Mouse (Mus musculus) hindbrain, embryonic 14.5 days (tissue): ENCODE measurements around the gene Cdk5rap2. TPM values are rescaled to one million over a fixed set of nuclear protein-coding genes. Genes with fewer than 3 reads are reported as not detected.

Experiments
- ATAC-seq: fragments of 200-750 bp; cut with Nextera tagmentation; 2 replicates; pipeline ENCODE4 v1.8.0; 2017; ENCODE audit warnings: moderate number of reproducible peaks, mild to moderate bottlenecking, moderate TSS enrichment, moderate library complexity; ENCODE audit not compliant: low FRiP score
- DNase-seq: peaks from one replicate; pipeline ENCODE4 v3.0.0-alpha.2; 2015; ENCODE audit warnings: low spot score
- H3K27ac ChIP-seq: fragments of 300-500 bp; sonication (generic); 2 replicates; pipeline ENCODE4 v1.5.1; 2014; ENCODE audit warnings: mild to moderate bottlenecking, moderate library complexity
- H3K27me3 ChIP-seq: fragments of 300-500 bp; sonication (generic); 2 replicates; pipeline ENCODE4 v1.6.1; 2014; ENCODE audit warnings: mild to moderate bottlenecking, low read length, mixed read lengths; ENCODE audit not compliant: control insufficient read depth, insufficient read depth
- H3K36me3 ChIP-seq: fragments of 300-500 bp; sonication (generic); replicated peaks from 2 replicates; pipeline ENCODE4 v1.6.1; 2014; ENCODE audit not compliant: control insufficient read depth, insufficient read depth
- H3K4me1 ChIP-seq: fragments of 300-500 bp; sonication (generic); replicated peaks from 2 replicates; pipeline ENCODE4 v1.6.1; 2014; ENCODE audit warnings: antibody characterized with exemption, low read length, mixed read lengths; ENCODE audit not compliant: control insufficient read depth, insufficient read depth
- H3K4me2 ChIP-seq: fragments of 300-500 bp; sonication (generic); replicated peaks from 2 replicates; pipeline ENCODE4 v1.6.1; 2014; ENCODE audit warnings: mild to moderate bottlenecking, moderate library complexity
- H3K4me3 ChIP-seq: fragments of 300-500 bp; sonication (generic); replicated peaks from 2 replicates; pipeline ENCODE4 v1.5.1; 2014; ENCODE audit warnings: mild to moderate bottlenecking, low read length
- H3K9ac ChIP-seq: fragments of 300-500 bp; sonication (generic); 2 replicates; pipeline ENCODE4 v1.6.1; 2014
- H3K9me3 ChIP-seq: fragments of 300-500 bp; sonication (generic); 2 replicates; pipeline ENCODE4 v1.6.1; 2016; ENCODE audit warnings: low read length; ENCODE audit not compliant: control insufficient read depth
- WGBS: fragments of 180-500 bp; shearing (Covaris S2); extraction: QIAGEN DNeasy Blood & Tissue Kit; methylation state at CpG from one replicate; pipeline ENCODE4 v1.1.7; 2014; 5-methylcytosine and 5-hydroxymethylcytosine counted together
- polyA plus RNA-seq: library from polyadenylated mRNA; unstranded; fragments of >200 nt; fragmentation: Nextera tagmentation; extraction: Ambion mirVana; gene quantifications from 2 replicates; pipeline ENCODE4 v1.2.1, GENCODE M21; 2014

Cdk5rap2 gene
- polyA plus RNA-seq, result 11.0 and 13.3 TPM in 2 replicates

DNA sequence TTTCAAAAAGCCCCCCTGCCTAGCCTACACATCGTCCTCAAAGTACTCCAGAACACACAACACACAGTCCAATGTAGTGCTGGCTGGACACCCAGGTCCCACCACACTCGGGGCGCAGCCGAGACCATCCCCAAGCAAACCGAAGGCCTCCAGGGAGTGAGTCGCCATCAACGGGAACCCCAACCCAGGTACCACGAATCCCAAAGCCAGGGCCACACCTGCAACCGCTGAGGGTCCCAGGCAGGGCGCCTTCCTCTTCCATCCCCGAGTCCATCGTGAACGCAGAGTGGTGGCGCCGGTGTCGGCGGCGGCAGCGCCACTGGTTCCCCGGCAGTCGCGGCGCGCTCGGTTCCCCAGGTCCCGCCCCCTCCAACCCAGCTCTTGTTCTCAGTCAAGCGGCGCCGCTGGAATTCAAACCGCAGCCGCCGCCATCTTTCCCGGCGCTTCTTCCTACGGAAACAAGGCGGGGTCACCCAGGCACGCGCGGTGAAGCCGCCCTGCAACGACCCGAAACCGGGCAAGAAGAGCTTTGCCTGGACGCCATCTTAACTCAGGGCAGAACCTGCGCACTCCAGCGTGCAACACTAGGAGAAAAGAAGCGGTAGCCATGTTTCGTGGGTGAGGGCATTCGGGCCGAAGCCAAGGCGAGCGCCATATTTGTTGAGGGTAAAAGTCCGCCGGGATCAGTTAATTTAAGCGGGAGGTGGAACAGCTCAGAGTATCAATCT, at the start of gene Cdk5rap2:
Gene Cdk5rap2, minus strand, starts transcription at position 450 of the 728 bp plus-strand sequence.
- Histone ChIP-seq H3K4me3 (peak within 1 kb of the TSS; percentile 55), H3K36me3 (no peaks in the 10 kb centered on the region), H3K9me3 (no peaks in the 10 kb centered on the region), H3K4me2 (peak within 1 kb of the TSS; percentile 75), H3K27ac (peak within 1 kb of the TSS; percentile 29), H3K4me1 (peaks cover 19% of the 10 kb centered on the region), H3K9ac (peak within 1 kb of the TSS; percentile 70), H3K27me3 (no peaks in the 10 kb centered on the region)
- WGBS, result under 1% methylated on average over 51 of the region's 55 CpGs
- DNase-seq (peak; percentile 96), ATAC-seq (peak; percentile 98)

DNA sequence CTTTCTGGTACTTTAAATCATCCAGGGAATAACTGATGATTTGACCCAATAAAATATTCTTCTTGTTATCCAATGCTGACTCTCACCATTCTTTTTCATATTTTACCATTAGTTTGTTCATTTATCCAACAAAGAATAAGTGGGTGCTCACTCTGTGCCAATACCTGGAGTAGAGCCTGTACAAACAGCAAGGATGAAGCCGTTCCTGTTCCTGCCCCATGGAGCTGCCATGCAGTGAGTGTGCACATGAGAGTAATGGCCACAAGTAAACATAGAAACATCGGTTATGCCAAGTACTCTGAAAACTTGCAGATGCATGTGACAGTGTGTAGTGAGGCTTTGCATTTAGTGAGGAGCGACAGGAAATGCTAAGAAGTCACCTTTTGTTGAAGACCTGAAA, 41.9 kb upstream of the Cdk5rap2 start:
- Histone ChIP-seq H3K4me3 (no peak overlapping the region), H3K4me1 (no peaks in the 10 kb centered on the region), H3K27ac (no peak overlapping the region), H3K27me3 (no peaks in the 10 kb centered on the region), H3K36me3 (peaks cover 14% of the 10 kb centered on the region), H3K9me3 (no peaks in the 10 kb centered on the region), H3K4me2 (no peak overlapping the region), H3K9ac (no peak overlapping the region)
- 94% methylated on average over 3 of the region's 3 CpGs for WGBS
- no peak for ATAC-seq
- DNase-seq, result no peak

DNA sequence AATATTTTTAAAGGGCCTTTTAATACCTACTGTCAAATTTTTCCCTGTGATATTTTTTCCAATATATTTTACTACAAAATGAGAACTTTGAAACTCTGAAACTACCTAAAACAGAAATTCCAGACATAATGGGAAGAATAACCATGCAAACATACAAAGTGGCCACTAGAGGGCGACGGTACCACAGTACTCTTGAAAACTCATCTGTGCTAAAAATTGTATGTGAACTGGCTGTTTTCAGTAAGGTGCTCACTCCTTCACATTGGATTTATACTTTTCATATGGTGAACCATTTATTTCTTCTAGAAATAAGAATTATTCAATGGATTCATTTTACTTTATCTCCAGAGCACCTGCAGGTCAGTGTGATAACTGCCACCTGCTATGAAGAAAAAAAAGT, 41.5 kb upstream of the Cdk5rap2 start:
- Histone ChIP-seq H3K4me2 (no peak overlapping the region), H3K27ac (no peak overlapping the region), H3K9me3 (no peaks in the 10 kb centered on the region), H3K9ac (no peak overlapping the region), H3K4me3 (no peak overlapping the region), H3K4me1 (no peaks in the 10 kb centered on the region), H3K36me3 (peaks cover 14% of the 10 kb centered on the region), H3K27me3 (no peaks in the 10 kb centered on the region)
- DNase-seq (peak; percentile 86), ATAC-seq (peak; percentile 51; the same call in 1 of the 2 replicates)
- WGBS, result 0% methylated on average over 2 of the region's 2 CpGs

DNA sequence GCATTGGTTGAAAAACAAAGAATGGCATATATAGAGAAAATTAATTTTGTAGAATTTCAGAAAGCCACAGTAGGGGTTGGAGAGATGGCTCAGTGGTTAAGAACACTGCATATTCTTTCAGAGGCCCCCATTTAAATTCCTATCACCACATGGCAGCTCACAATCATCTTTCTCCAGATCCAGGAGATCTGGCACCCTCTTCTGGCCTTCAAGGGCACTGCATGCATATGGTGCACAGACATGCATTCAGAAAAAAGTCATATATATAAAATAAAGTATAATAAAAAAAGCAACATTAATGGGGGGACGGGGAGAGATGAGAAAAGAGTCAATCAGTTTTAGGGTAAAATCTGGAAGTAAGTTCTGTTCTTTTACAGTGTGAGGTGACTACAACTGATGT, 39.4 kb upstream of the Cdk5rap2 start:
- H3K4me2 ChIP-seq, result no peak overlapping the region
- ATAC-seq (no peak), DNase-seq (no peak)
- H3K27me3 ChIP-seq, result no peaks in the 10 kb centered on the region
- H3K4me1 ChIP-seq, result no peaks in the 10 kb centered on the region
- peaks cover 6% of the 10 kb centered on the region for H3K36me3 ChIP-seq
- WGBS, result 95% methylated on average over 1 of the region's 1 CpGs
- H3K27ac ChIP-seq, result no peak overlapping the region
- H3K4me3 ChIP-seq, result no peak overlapping the region
- no peaks in the 10 kb centered on the region for H3K9me3 ChIP-seq
- H3K9ac ChIP-seq, result no peak overlapping the region

DNA sequence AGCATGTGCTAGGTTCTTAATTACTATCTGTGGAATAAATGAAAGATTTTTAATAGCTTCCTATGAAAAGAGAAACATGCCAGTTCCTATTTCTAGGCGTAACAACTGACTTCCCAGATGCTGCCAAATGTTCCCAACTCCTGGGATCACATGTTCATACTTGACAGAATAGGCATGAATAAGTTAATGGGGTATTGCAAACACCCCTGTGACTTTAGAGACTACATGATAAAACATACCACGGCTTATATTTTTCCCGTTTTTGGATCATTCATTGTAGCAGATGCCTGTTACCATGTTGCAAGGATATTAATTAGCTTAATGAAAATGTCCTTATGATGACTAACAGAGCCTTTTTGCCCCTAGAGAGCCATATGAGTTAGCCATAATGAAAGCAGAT, 36.5 kb upstream of the Cdk5rap2 start:
- Histone ChIP-seq H3K9me3 (no peaks in the 10 kb centered on the region), H3K4me3 (no peak overlapping the region), H3K4me2 (no peak overlapping the region), H3K4me1 (no peaks in the 10 kb centered on the region), H3K27ac (no peak overlapping the region), H3K27me3 (no peaks in the 10 kb centered on the region), H3K36me3 (no peaks in the 10 kb centered on the region), H3K9ac (no peak overlapping the region)
- ATAC-seq (peak; percentile 55; the same call in 1 of the 2 replicates), DNase-seq (no peak)
- 53% methylated on average over 3 of the region's 3 CpGs for WGBS

DNA sequence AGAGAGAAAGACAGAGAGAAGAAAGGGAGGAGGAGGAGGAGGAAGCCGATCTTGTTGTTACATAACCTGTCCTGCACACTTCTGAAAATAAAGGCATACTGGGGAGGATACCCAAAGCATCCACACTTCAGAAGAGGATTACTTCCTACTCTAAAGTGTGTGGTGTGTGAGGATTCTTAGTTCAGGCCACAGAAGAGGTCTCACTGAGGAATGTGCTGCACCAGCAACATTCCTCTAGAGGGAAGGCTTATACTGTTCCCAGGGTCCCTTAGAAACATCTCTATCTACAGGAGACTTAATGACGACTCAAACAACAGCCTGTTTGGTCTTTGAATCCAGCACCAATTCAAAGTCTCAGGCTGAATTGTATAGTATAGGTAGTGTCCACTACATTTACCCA, 10.0 kb upstream of the Cdk5rap2 start:
- no peak for ATAC-seq
- Histone ChIP-seq H3K4me2 (no peak overlapping the region), H3K27me3 (no peaks in the 10 kb centered on the region), H3K4me1 (no peaks in the 10 kb centered on the region), H3K36me3 (no peaks in the 10 kb centered on the region), H3K4me3 (no peak overlapping the region), H3K9me3 (no peaks in the 10 kb centered on the region), H3K9ac (no peak overlapping the region), H3K27ac (no peak overlapping the region)
- no peak for DNase-seq
- WGBS, result 61% methylated on average over 2 of the region's 2 CpGs

DNA sequence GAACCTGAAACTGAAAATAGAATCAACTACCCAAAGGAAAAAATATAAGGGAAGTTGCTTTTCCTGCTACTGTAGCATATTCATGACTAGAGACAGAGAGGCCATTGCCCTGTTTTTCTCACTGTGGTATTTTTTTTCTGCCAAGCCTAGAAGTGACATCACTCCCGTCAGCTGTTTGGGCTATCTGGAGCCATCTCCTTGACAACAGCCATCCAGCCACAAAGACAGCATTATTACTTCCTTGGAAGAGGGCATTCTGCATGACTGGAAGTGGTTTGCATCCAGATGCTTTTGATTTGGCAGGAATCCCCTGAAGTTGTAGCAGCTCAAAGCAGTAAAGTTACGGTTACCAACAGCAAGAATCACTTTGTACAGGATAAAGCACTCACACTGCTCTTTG, 1.9 kb upstream of the Cdk5rap2 start:
- Histone ChIP-seq H3K36me3 (no peaks in the 10 kb centered on the region), H3K27me3 (no peaks in the 10 kb centered on the region), H3K4me1 (peaks cover 13% of the 10 kb centered on the region), H3K4me3 (no peak overlapping the region), H3K9ac (no peak overlapping the region), H3K4me2 (no peak overlapping the region), H3K27ac (peak overlapping the region; percentile 62), H3K9me3 (no peaks in the 10 kb centered on the region)
- DNase-seq (peak; percentile 45), ATAC-seq (peak; percentile 25; the same call in 1 of the 2 replicates)
- 17% methylated on average over 2 of the region's 2 CpGs for WGBS

DNA sequence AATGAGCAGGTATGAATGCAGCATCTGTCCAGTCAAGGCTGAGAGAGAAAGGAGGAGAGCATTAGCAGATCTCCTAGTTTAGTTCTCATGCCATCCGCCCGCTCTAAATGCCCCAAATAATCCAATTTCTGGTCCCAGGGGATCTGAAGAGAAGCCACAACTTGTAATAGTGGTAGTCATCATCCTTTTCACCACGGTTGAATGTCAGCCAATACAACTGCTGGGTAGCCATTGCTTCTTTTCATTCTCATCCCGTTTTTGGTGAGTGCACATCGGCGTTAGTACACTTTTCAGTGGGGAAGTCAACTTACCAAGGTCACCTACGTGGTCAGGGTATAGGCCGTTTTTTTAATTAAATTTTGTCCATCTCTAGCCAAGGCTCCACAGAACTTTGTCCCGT, 787 bp downstream of the Cdk5rap2 start:
- WGBS, result 24% methylated on average over 9 of the region's 9 CpGs
- H3K27ac ChIP-seq, result no peak overlapping the region
- no peaks in the 10 kb centered on the region for H3K27me3 ChIP-seq
- no peak for DNase-seq
- peak overlapping the region; percentile 55 for H3K4me3 ChIP-seq
- H3K9me3 ChIP-seq, result no peaks in the 10 kb centered on the region
- no peak for ATAC-seq
- no peaks in the 10 kb centered on the region for H3K36me3 ChIP-seq
- peak overlapping the region; percentile 70 for H3K9ac ChIP-seq
- peak overlapping the region; percentile 75 for H3K4me2 ChIP-seq
- peaks cover 19% of the 10 kb centered on the region for H3K4me1 ChIP-seq

DNA sequence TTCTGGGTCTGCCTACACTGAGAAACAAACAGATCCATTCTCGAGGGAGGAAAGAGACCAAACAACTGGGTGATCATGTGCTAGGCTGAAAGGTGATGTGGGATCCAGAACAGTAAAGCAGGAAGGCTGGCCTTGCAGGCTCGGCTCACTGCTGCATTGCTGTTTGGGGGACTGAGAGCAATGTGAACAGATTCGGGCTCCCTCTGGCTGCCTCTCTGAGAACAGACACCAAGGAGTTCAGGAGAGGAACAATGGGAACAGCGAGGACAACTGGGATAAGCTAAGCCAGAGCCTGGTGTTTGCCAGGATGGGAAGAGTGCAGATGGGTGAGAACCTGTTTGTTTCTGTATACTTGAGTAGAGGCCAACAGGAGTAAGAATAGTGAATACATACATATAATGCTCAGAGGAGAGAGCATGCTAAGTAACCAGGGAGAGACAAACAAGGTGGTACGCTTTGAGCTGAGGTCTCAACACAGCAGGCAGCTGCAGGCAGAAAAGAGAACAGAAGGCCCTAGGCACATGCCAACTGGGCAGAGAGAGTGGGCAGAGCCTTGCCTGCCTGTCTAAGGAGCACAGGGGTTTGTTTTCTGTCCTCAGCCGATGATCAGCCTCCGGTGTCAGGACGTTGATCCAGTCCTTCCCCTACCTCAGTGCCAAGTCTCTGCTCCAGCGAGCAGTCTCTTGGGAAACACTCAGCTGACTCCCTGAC, 8.0 kb downstream of the Cdk5rap2 start:
- Histone ChIP-seq H3K4me3 (no peak overlapping the region), H3K4me1 (peaks cover 10% of the 10 kb centered on the region; the same call in 1 of the 2 replicates), H3K9ac (peak overlapping the region; percentile 35; the same call in 1 of the 2 replicates), H3K4me2 (no peak overlapping the region), H3K27me3 (no peaks in the 10 kb centered on the region), H3K27ac (peak overlapping the region; percentile 58), H3K36me3 (0 out of 2 replicates have a peak, but pooled peaks cover 10% of the 10 kb centered on the region), H3K9me3 (no peaks in the 10 kb centered on the region)
- ATAC-seq (peak; percentile 83), DNase-seq (peak; percentile 71)
- WGBS, result 58% methylated on average over 9 of the region's 9 CpGs
